Mouse (Mus musculus) CH12.LX (cell line): ENCODE data around the gene Snap91. TPM values are rescaled to one million over a fixed set of nuclear protein-coding genes. Genes with fewer than 3 reads are reported as not detected.

Experiments
- DNase-seq: peaks from one replicate; pipeline ENCODE4 v3.0.0-alpha.2; 2013; ENCODE audit errors: extremely low read depth
- H3K27ac ChIP-seq: 2 replicates; pipeline ENCODE4 v1.5.1; 2012; ENCODE audit warnings: low read depth, mild to moderate bottlenecking, control low read depth, moderate library complexity; ENCODE audit not compliant: insufficient read depth
- H3K27me3 ChIP-seq: replicated peaks from 2 replicates; pipeline ENCODE3; 2012; ENCODE audit warnings: inconsistent platforms
- H3K36me3 ChIP-seq, 2 experiments: replicated peaks in 1 of 2; 2 replicates each; pipeline versions ENCODE3 to v1.6.1; 2012; ENCODE audit warnings: inconsistent platforms in 1 of 2, low read length in 1 of 2, mild to moderate bottlenecking in 1 of 2, mixed read lengths in 1 of 2, moderate library complexity in 1 of 2; ENCODE audit not compliant: control insufficient read depth in 1 of 2, insufficient read depth in 1 of 2
- H3K4me1 ChIP-seq, 2 experiments: 2 replicates each; pipeline ENCODE4 v1.6.1; 2012; ENCODE audit warnings: inconsistent platforms in 1 of 2, moderate library complexity in 1 of 2; ENCODE audit not compliant: insufficient read depth in 2 of 2, control insufficient read depth in 1 of 2
- H3K4me2 ChIP-seq: 2 replicates; pipeline ENCODE4 v1.6.1; 2012; ENCODE audit warnings: low read depth, mild to moderate bottlenecking, control low read depth; ENCODE audit not compliant: poor library complexity, insufficient read depth, severe bottlenecking
- H3K4me3 ChIP-seq, 3 experiments: fragments of 150-350 bp in 1 of 3; sonication (generic) in 1 of 3; replicated peaks in 1 of 3; 2 replicates each; pipeline versions ENCODE3 to v1.5.1; 2011 to 2012; ENCODE audit warnings: low read depth in 2 of 3, low read length in 2 of 3, mild to moderate bottlenecking in 2 of 3, moderate library complexity in 2 of 3, control low read depth in 1 of 3, improper control_type of control experiment in 1 of 3, inconsistent platforms in 1 of 3, mixed read lengths in 1 of 3; ENCODE audit not compliant: poor library complexity in 1 of 3
- H3K79me2 ChIP-seq: replicated peaks from 2 replicates; pipeline ENCODE4 v1.6.1; 2012; ENCODE audit warnings: mild to moderate bottlenecking, moderate library complexity; ENCODE audit not compliant: control insufficient read depth, poor library complexity, insufficient read depth, severe bottlenecking; ENCODE audit errors: extremely low read depth
- H3K9ac ChIP-seq: 2 replicates; pipeline ENCODE4 v1.6.1; 2012; ENCODE audit warnings: low read depth, mild to moderate bottlenecking, control low read depth, moderate library complexity; ENCODE audit not compliant: insufficient read depth
- H3K9me3 ChIP-seq: replicated peaks from 2 replicates; pipeline ENCODE3; 2012; ENCODE audit warnings: low read length, inconsistent platforms, mixed read lengths
- BHLHE40 ChIP-seq: IDR thresholded peaks from 2 replicates; pipeline ENCODE4 v1.6.1; 2011; ENCODE audit warnings: mild to moderate bottlenecking, low read depth, low read length, improper control_type of control experiment
- CHD2 ChIP-seq: IDR thresholded peaks from 2 replicates; pipeline ENCODE4 v1.6.1; 2011; ENCODE audit warnings: low read length, improper control_type of control experiment
- CTCF ChIP-seq, 2 experiments: IDR thresholded peaks in 1 of 2; conservative IDR thresholded peaks in 1 of 2; 2 replicates each; pipeline ENCODE4 v1.5.1; 2011 to 2012; ENCODE audit warnings: low read depth in 2 of 2, low read length in 2 of 2, improper control_type of control experiment in 1 of 2, inconsistent platforms in 1 of 2, mild to moderate bottlenecking in 1 of 2, moderate library complexity in 1 of 2
- E2F4 ChIP-seq: IDR thresholded peaks from 2 replicates; pipeline ENCODE4 v1.6.1; 2011; ENCODE audit warnings: low read depth, low read length, improper control_type of control experiment; ENCODE audit not compliant: insufficient replicate concordance
- ELF1 ChIP-seq: IDR thresholded peaks from 2 replicates; pipeline ENCODE4 v1.6.1; 2014; ENCODE audit warnings: low read depth, mild to moderate bottlenecking, inconsistent platforms, low read length, improper control_type of control experiment
- EP300 ChIP-seq: IDR thresholded peaks from 2 replicates; pipeline ENCODE4 v1.6.1; 2011; ENCODE audit warnings: low read length, improper control_type of control experiment
- ETS1 ChIP-seq: conservative IDR thresholded peaks from 2 replicates; pipeline ENCODE4 v1.6.1; 2012; ENCODE audit warnings: low read depth, mild to moderate bottlenecking, inconsistent platforms, low read length, improper control_type of control experiment, moderate library complexity
- GABPA ChIP-seq: IDR thresholded peaks from 2 replicates; pipeline ENCODE4 v1.6.1; 2012; ENCODE audit warnings: low read depth, low read length, improper control_type of control experiment, inconsistent platforms; ENCODE audit not compliant: insufficient replicate concordance
- HCFC1 ChIP-seq: IDR thresholded peaks from 2 replicates; pipeline ENCODE4 v1.6.1; 2012; ENCODE audit warnings: low read depth, mild to moderate bottlenecking, inconsistent platforms, low read length, improper control_type of control experiment
- KAT2A ChIP-seq: IDR thresholded peaks from 2 replicates; pipeline ENCODE4 v1.6.1; 2012; ENCODE audit warnings: low read length, improper control_type of control experiment, inconsistent platforms; ENCODE audit not compliant: insufficient replicate concordance
- MEF2A ChIP-seq: IDR thresholded peaks from 2 replicates; pipeline ENCODE4 v1.6.1; 2014; ENCODE audit warnings: low read depth, mild to moderate bottlenecking, inconsistent platforms, low read length, improper control_type of control experiment, borderline replicate concordance
- MXI1 ChIP-seq: IDR thresholded peaks from 2 replicates; pipeline ENCODE4 v1.6.1; 2011; ENCODE audit warnings: mild to moderate bottlenecking, low read depth, low read length, improper control_type of control experiment
- MYC ChIP-seq: IDR thresholded peaks from 2 replicates; pipeline ENCODE4 v1.6.1; 2011; ENCODE audit warnings: low read depth, mild to moderate bottlenecking, improper control_type of control experiment, low read length
- NRF1 ChIP-seq: IDR thresholded peaks from 2 replicates; pipeline ENCODE4 v1.6.1; 2014; ENCODE audit warnings: low read depth, mild to moderate bottlenecking, inconsistent platforms, low read length, improper control_type of control experiment, moderate library complexity
- PAX5 ChIP-seq: IDR thresholded peaks from 2 replicates; pipeline ENCODE4 v1.6.1; 2012; ENCODE audit warnings: low read length, inconsistent platforms, mixed read lengths
- POLR2AphosphoS2 ChIP-seq: IDR thresholded peaks from 2 replicates; pipeline ENCODE4 v1.6.1; 2011; ENCODE audit warnings: low read depth, low read length, improper control_type of control experiment
- RAD21 ChIP-seq: IDR thresholded peaks from 2 replicates; pipeline ENCODE4 v1.6.1; 2011; ENCODE audit warnings: low read depth, mild to moderate bottlenecking, low read length, improper control_type of control experiment, moderate library complexity
- RCOR1 ChIP-seq: conservative IDR thresholded peaks from 2 replicates; pipeline ENCODE4 v1.6.1; 2012; ENCODE audit warnings: low read depth, mild to moderate bottlenecking, inconsistent platforms, low read length, improper control_type of control experiment
- SIN3A ChIP-seq: IDR thresholded peaks from 2 replicates; pipeline ENCODE4 v1.6.1; 2012; ENCODE audit warnings: low read length, improper control_type of control experiment, inconsistent platforms
- TBP ChIP-seq: conservative IDR thresholded peaks from 2 replicates; pipeline ENCODE4 v1.6.1; 2011; ENCODE audit warnings: low read depth, low read length, improper control_type of control experiment
- TCF12 ChIP-seq: IDR thresholded peaks from 2 replicates; pipeline ENCODE4 v1.6.1; 2014; ENCODE audit warnings: low read depth, mild to moderate bottlenecking, inconsistent platforms, low read length, improper control_type of control experiment
- UBTF ChIP-seq: IDR thresholded peaks from 2 replicates; pipeline ENCODE4 v1.6.1; 2012; ENCODE audit warnings: low read depth, mild to moderate bottlenecking, inconsistent platforms, low read length, improper control_type of control experiment, moderate library complexity
- USF1 ChIP-seq: IDR thresholded peaks from 2 replicates; pipeline ENCODE4 v1.6.1; 2014; ENCODE audit warnings: low read depth, mild to moderate bottlenecking, inconsistent platforms, low read length, improper control_type of control experiment
- USF2 ChIP-seq: conservative IDR thresholded peaks from 2 replicates; pipeline ENCODE4 v1.6.1; 2011; ENCODE audit warnings: low read depth, low read length, improper control_type of control experiment
- ZC3H11A ChIP-seq: IDR thresholded peaks from 2 replicates; pipeline ENCODE4 v1.6.1; 2012; ENCODE audit warnings: low read depth, mild to moderate bottlenecking, inconsistent platforms, low read length, improper control_type of control experiment
- ZNF384 ChIP-seq: IDR thresholded peaks from 2 replicates; pipeline ENCODE4 v1.6.1; 2012; ENCODE audit warnings: low read depth, low read length, improper control_type of control experiment, inconsistent platforms
- dilution Hi-C: fragments of 300-500 bp; cut with MboI; formaldehyde crosslinking; loops from 2 replicates; pipeline ENCODE4 v1.14.3; 2020; ENCODE audit warnings: low sequenced_read_pairs; ENCODE audit not compliant: extremely low pct_unique_long_range_greater_than_20kb, extremely low pct_ligation_motif_present
- in situ Hi-C: fragments of 300-500 bp; cut with MboI; formaldehyde crosslinking; loops from 3 replicates; pipeline ENCODE4 v1.14.3; 2019; ENCODE audit warnings: low sequenced_read_pairs, low pct_ligation_motif_present, low pct_unique_long_range_greater_than_20kb, mixed read lengths
- polyA plus RNA-seq: library from polyadenylated mRNA; unstranded; fragments of >175 nt; gene quantifications from 2 replicates; pipeline ENCODE4 v1.2.1, GENCODE M21; 2012; ENCODE audit warnings: low read depth; ENCODE audit not compliant: insufficient read length
- total RNA-seq, 2 experiments: library from RNA; depleted of rRNA; stranded (reverse); fragments of 300-350 nt in 1 of 2; fragments of >200 nt in 1 of 2; gene quantifications; 2 replicates each; pipeline ENCODE4 v1.2.3; 2012 to 2014

Snap91 gene
- total and polyA plus RNA-seq, 3 experiments = 0.12 to 0.41 (median 0.21) TPM

- in situ Hi-C loops (loop anchor here (5.0 to 25.0 kb wide), 2 partner anchors 152 to 282 kb away; partner anchors contain the start of genes Dop1a and Ube2cbp), dilution Hi-C loops (no loop called here)
- Histone ChIP-seq H3K27me3 (no peaks in the 10 kb centered on the region), H3K9ac (no peak overlapping the region), H3K9me3 (no peaks in the 10 kb centered on the region), H3K79me2 (no peaks in the 10 kb centered on the region), H3K4me2 (no peak overlapping the region), H3K4me3 (no peak overlapping the region), H3K27ac (no peak overlapping the region), H3K36me3 (no peaks in the 10 kb centered on the region), H3K4me1 (peaks cover 0 to 6% of the 10 kb centered on the region in 2 experiments; a peak in 3 of 4 replicates)
- no peak for DNase-seq
- no peak for TF ChIP-seq MXI1
- no peak for TF ChIP-seq KAT2A
- no peak for TF ChIP-seq RCOR1
- TF ChIP-seq ZNF384 = no peak
- TF ChIP-seq SIN3A = no peak
- TF ChIP-seq MEF2A = no peak
- TF ChIP-seq USF2 = no peak
- TF ChIP-seq EP300 = no peak
- no peak for TF ChIP-seq ZC3H11A
- TF ChIP-seq UBTF = no peak
- TF ChIP-seq POLR2AphosphoS2 = no peak
- TF ChIP-seq GABPA = no peak
Measured at GRCm38 (mm10) chr9:86744041-86744440, 136.4 kb downstream of the Snap91 start.

- H3K4me2 ChIP-seq = no peak within 1 kb of the TSS
Measured at GRCm38 (mm10) chr9:86742959-86743911, 137.2 kb downstream of the Snap91 start, which contains the start of gene Prss35. Prss35 (plus strand) TSS chr9:86743649.

More at GRCm38 (mm10) chr9:86742959-86743911, 137.2 kb downstream of the Snap91 start, which contains the start of gene Prss35:
- H3K27ac ChIP-seq = no peak within 1 kb of the TSS
- dilution Hi-C loops (no loop called here), in situ Hi-C loops (loop anchor here (5.0 to 25.0 kb wide), 2 partner anchors 151 to 281 kb away; partner anchors contain the start of genes Dop1a and Ube2cbp)
- no peaks in the 10 kb centered on the region for H3K27me3 ChIP-seq
- no peaks in the 10 kb centered on the region for H3K36me3 ChIP-seq
- DNase-seq = no peak
- H3K4me3 ChIP-seq = no peak within 1 kb of the TSS
- H3K9me3 ChIP-seq = no peaks in the 10 kb centered on the region
- TF ChIP-seq NRF1 = no peak
- no peak for TF ChIP-seq MEF2A
- TF ChIP-seq CHD2 = no peak
- no peak for TF ChIP-seq HCFC1
- no peak for TF ChIP-seq ETS1
- TF ChIP-seq CTCF (conservative IDR thresholded peaks at IDR 0.05 in 1 of 2, IDR thresholded peaks at IDR 0.05 in 1 of 2; ENCODE audit: low read depth in 2 of 2, low read length in 2 of 2) = no peak
- TF ChIP-seq TCF12 = no peak
- TF ChIP-seq USF1 = no peak
- TF ChIP-seq GABPA = no peak
- TF ChIP-seq POLR2AphosphoS2 = no peak
- no peak for TF ChIP-seq RCOR1
- no peak for TF ChIP-seq TBP
- TF ChIP-seq E2F4 = no peak
- TF ChIP-seq RAD21 = no peak
- TF ChIP-seq ELF1 = no peak
- TF ChIP-seq PAX5 = no peak
- TF ChIP-seq EP300 = no peak
- TF ChIP-seq MYC = no peak
- TF ChIP-seq BHLHE40 = no peak
- TF ChIP-seq, all 38 proteins: peak for 0
- H3K9ac ChIP-seq = no peak within 1 kb of the TSS
- no peaks in the 10 kb centered on the region for H3K79me2 ChIP-seq
- H3K4me1 ChIP-seq = peaks cover 0 to 6% of the 10 kb centered on the region in 2 experiments; a peak in 3 of 4 replicates
